Mouse (Mus musculus) brain, adult 2 months (tissue): ENCODE results near the gene Cetn4.

Experiments
- DNase-seq: peaks from one replicate; pipeline ENCODE4 v3.0.0; 2011; ENCODE audit warnings: low read depth, low spot score

Gene Cetn4

GRCm38 (mm10) chr3:37302685-37303084 is 9.8 kb downstream of the Cetn4 start:
- DNase-seq: peak; percentile 69

- DNase-seq: no peak
These were observed 13.0 kb downstream of the Cetn4 start for GRCm38 (mm10) chr3:37299470-37299869.

- no peak for DNase-seq
These were observed 19.9 kb downstream of the Cetn4 start for GRCm38 (mm10) chr3:37292654-37293053.

DNA sequence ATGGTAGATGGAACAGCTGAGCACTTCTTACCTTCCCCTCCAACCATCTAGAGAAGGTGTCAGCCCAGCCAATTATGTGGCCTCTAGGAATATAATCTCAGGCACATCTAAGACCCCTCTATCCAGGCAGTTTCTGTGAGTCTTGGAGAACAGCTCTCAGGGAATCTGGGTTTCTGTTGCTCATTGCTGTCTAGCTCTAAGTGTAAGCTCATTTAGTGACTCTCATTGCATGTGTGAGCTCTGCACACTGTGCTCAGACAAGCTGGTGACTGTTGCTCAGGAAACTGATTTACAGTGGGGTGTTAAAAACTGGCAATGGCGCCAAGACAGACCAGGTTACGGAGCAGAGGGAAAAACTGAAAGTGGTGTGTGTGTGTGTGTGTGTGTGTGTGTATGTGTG is 20.6 kb downstream of the Cetn4 start:
- peak; percentile 37 for DNase-seq

- peak; percentile 29 for DNase-seq
These were observed 21.5 kb downstream of the Cetn4 start for GRCm38 (mm10) chr3:37290881-37291541.

- DNase-seq: no peak
These were observed 23.3 kb downstream of the Cetn4 start for GRCm38 (mm10) chr3:37289237-37289636.

DNA sequence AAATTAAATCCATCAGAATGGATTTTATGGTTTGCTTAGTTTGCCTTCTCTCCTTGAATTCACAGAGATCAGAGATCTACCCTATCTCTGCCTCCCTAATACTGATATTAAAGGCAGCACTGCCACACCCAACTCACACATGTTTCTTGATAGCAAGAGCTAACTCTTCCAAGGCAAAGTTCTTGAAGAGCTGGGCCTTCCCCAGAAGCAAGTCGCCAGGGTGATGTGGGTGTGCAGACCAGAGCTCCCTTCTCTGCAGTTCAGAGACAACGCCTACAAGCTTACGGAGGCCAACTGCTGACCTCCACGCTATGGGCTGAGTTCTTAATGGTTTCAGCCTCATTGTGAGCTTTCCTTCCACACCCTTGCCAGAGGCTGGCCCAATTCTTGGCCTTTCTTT is 29.3 kb downstream of the Cetn4 start:
- no peak for DNase-seq

- DNase-seq: no peak
These were observed 30.1 kb downstream of the Cetn4 start for GRCm38 (mm10) chr3:37282299-37282922.

DNA sequence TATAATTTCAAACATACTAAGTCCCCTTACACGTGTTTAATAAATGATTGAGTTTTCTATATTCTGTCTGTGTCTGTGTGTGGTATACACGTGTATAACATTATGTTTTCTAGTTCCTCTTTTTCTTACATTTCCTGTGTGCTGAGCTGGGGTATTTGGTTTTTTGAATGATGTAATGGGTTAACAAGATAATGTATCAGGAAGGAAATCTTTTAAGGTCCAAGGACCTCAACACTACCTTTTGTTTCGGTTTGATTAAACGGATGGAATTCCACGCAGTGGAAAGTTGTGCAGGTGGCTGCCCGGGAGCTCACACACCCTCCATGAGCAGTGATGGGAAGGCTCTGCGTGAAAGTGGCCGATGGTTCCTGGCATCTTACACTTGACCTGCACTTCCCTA is 31.6 kb downstream of the Cetn4 start:
- no peak for DNase-seq

GRCm38 (mm10) chr3:37280221-37280620 is 32.3 kb downstream of the Cetn4 start:
- DNase-seq: no peak

GRCm38 (mm10) chr3:37274661-37275060 is 37.8 kb downstream of the Cetn4 start:
- no peak for DNase-seq

DNA sequence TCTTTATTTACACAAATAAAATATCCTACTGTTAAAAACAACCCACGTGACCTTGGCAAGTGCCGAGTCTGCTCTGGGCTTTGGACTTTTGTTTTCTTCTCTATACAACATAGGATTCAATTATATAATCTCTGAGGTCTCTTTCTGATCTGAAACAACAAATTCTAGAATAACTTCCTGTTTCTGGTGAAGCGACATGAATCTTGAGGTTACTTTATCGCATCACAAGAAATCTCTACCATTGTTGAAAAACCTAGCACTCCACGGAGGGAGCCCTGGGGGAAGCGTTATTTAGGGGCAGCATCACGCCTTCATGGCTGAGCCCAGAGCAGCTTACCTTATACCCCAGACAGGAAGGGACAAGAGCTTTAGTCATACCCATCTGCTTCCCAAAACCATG is 39.4 kb downstream of the Cetn4 start:
- DNase-seq: no peak

DNA sequence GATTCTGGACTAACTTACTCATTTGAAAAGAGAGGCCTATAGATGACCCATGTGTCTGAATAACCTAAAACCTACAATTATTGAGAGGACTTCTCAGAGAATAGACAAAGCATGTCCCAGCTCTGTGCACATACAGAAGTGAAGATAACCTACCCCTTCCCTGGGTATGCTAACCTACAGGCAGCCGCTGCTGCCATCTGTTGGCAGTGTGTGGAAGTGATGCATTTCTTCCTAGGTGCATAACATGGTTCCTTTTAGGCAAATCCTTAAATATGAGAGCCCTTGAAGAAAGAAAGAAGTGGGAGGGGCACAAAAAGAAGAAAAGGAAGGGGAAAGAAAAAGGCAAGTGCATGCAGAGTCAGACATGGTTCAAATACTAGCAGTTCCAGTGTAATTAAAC is 41.3 kb downstream of the Cetn4 start:
- peak; percentile 68 for DNase-seq

- no peak for DNase-seq
These were observed 42.6 kb downstream of the Cetn4 start for GRCm38 (mm10) chr3:37269926-37270325.

GRCm38 (mm10) chr3:37268338-37268737 is 44.2 kb downstream of the Cetn4 start:
- peak; percentile 65 for DNase-seq

GRCm38 (mm10) chr3:37259331-37259999 is 53.0 kb downstream of the Cetn4 start:
- DNase-seq: peak; percentile 88

- no peak for DNase-seq
These were observed 54.7 kb downstream of the Cetn4 start for GRCm38 (mm10) chr3:37257776-37258175.
